Mouse (Mus musculus): ENCODE results near the gene Dnaic1. TPM values are rescaled to one million over a fixed set of nuclear protein-coding genes. Genes with fewer than 3 reads are reported as not detected.

Dnaic1 gene
- polyA plus RNA-seq, 1 experiment from 2014 or later: 3.1 TPM

Other genes with a start within 250 kb of the Dnaic1 start
- gene Ubap1, start 220.8 kb upstream of the Dnaic1 start, polyA plus RNA-seq (2014; fragmentation: Nextera tagmentation; extraction: Ambion mirVana): 47.7 and 53.8 TPM in 2 replicates
- 8.1 and 8.6 TPM in 2 replicates for gene Kif24, start 104.9 kb upstream of the Dnaic1 start, polyA plus RNA-seq (2014; fragmentation: Nextera tagmentation; extraction: Ambion mirVana)
- 55.1 and 59.7 TPM in 2 replicates for gene Nudt2, start 104.6 kb upstream of the Dnaic1 start, polyA plus RNA-seq (2014; fragmentation: Nextera tagmentation; extraction: Ambion mirVana)
- 3.3 and 3.6 TPM in 2 replicates for gene AI464131, start 66.7 kb upstream of the Dnaic1 start, polyA plus RNA-seq (2014; fragmentation: Nextera tagmentation; extraction: Ambion mirVana)
- 0.46 and 0.92 TPM in 2 replicates for gene 1110017D15Rik, start 52.4 kb upstream of the Dnaic1 start, polyA plus RNA-seq (2014; fragmentation: Nextera tagmentation; extraction: Ambion mirVana)
- 2.0 and 3.3 TPM in 2 replicates for gene Fam219a, start 237 bp upstream of the Dnaic1 start, polyA plus RNA-seq (2014; fragmentation: Nextera tagmentation; extraction: Ambion mirVana)
- 11.5 and 15.4 TPM in 2 replicates for gene Enho, start 70.5 kb downstream of the Dnaic1 start, polyA plus RNA-seq (2014; fragmentation: Nextera tagmentation; extraction: Ambion mirVana)
- 8.2 and 9.6 TPM in 2 replicates for gene Cntfr, start 127.3 kb downstream of the Dnaic1 start, polyA plus RNA-seq (2014; fragmentation: Nextera tagmentation; extraction: Ambion mirVana)
- gene Il11ra1, start 130.2 kb downstream of the Dnaic1 start, polyA plus RNA-seq (2014; fragmentation: Nextera tagmentation; extraction: Ambion mirVana): 111 and 129 TPM in 2 replicates
- 87.1 and 90.3 TPM in 2 replicates for gene Rpp25l, start 143.8 kb downstream of the Dnaic1 start, polyA plus RNA-seq (2014; fragmentation: Nextera tagmentation; extraction: Ambion mirVana)
- 103 and 106 TPM in 2 replicates for gene Dctn3, start 153.4 kb downstream of the Dnaic1 start, polyA plus RNA-seq (2014; fragmentation: Nextera tagmentation; extraction: Ambion mirVana)
- not detected in 2 replicates for gene Arid3c, start 161.4 kb downstream of the Dnaic1 start, polyA plus RNA-seq (2014; fragmentation: Nextera tagmentation; extraction: Ambion mirVana)
- 25.6 and 26.9 TPM in 2 replicates for gene Galt, start 185.5 kb downstream of the Dnaic1 start, polyA plus RNA-seq (2014; fragmentation: Nextera tagmentation; extraction: Ambion mirVana)
- gene Sigmar1, start 186.4 kb downstream of the Dnaic1 start, polyA plus RNA-seq (2014; fragmentation: Nextera tagmentation; extraction: Ambion mirVana): 82.5 and 94.6 TPM in 2 replicates
- 28.2 and 30.0 TPM in 2 replicates for gene Ccl27a, start 204.5 kb downstream of the Dnaic1 start, polyA plus RNA-seq (2014; fragmentation: Nextera tagmentation; extraction: Ambion mirVana)

All from lung, embryonic 14.5 days (tissue).